Mouse (Mus musculus) embryonic facial prominence, embryonic 11.5 days (tissue): Measurements from ENCODE around the gene Ttc39b. TPM values are rescaled to one million over a fixed set of nuclear protein-coding genes. Genes with fewer than 3 reads are reported as not detected.
"Not testable (repeated sequence)": the region's sequence is repeated elsewhere in the genome, so short reads cannot be mapped to it uniquely, and the experiment has no call there.

Source experiments
- ATAC-seq: fragments of 200-750 bp; cut with Nextera tagmentation; replicated peaks from 2 replicates; pipeline ENCODE4 v1.8.0; 2017; ENCODE audit warnings: low read depth; ENCODE audit not compliant: insufficient number of reproducible peaks, low FRiP score, low TSS enrichment
- DNase-seq: peaks from one replicate; pipeline ENCODE4 v3.0.0-alpha.2; 2015; ENCODE audit warnings: low spot score
- H3K27ac ChIP-seq: fragments of 300-500 bp; sonication (generic); replicated peaks from 2 replicates; pipeline ENCODE4 v1.5.1; 2014; ENCODE audit warnings: mild to moderate bottlenecking, low read depth, low read length, control low read depth
- H3K27me3 ChIP-seq: fragments of 300-500 bp; sonication (generic); 2 replicates; pipeline ENCODE4 v1.6.1; 2014; ENCODE audit warnings: mild to moderate bottlenecking, low read length, moderate library complexity, mixed read lengths; ENCODE audit not compliant: control insufficient read depth, insufficient read depth
- H3K36me3 ChIP-seq: fragments of 300-500 bp; sonication (generic); replicated peaks from 2 replicates; pipeline ENCODE4 v1.6.1; 2014; ENCODE audit warnings: low read depth, mild to moderate bottlenecking, low read length, moderate library complexity, mixed read lengths; ENCODE audit not compliant: control insufficient read depth, insufficient read depth
- H3K4me1 ChIP-seq: fragments of 300-500 bp; sonication (generic); 2 replicates; pipeline ENCODE4 v1.6.1; 2014; ENCODE audit warnings: low read length, mixed read lengths; ENCODE audit not compliant: control insufficient read depth, insufficient read depth
- H3K4me2 ChIP-seq: fragments of 300-500 bp; sonication (generic); 2 replicates; pipeline ENCODE4 v1.6.1; 2014; ENCODE audit warnings: low read depth, mild to moderate bottlenecking, control low read depth, low read length, moderate library complexity
- H3K4me3 ChIP-seq: fragments of 300-500 bp; sonication (generic); 2 replicates; pipeline ENCODE4 v1.5.1; 2014; ENCODE audit warnings: low read depth, low read length, control low read depth
- H3K9ac ChIP-seq: fragments of 300-500 bp; sonication (generic); replicated peaks from 2 replicates; pipeline ENCODE4 v1.6.1; 2014; ENCODE audit warnings: mild to moderate bottlenecking, control low read depth, low read length
- H3K9me3 ChIP-seq: fragments of 300-500 bp; sonication (generic); replicated peaks from 2 replicates; pipeline ENCODE4 v1.6.1; 2016; ENCODE audit warnings: mild to moderate bottlenecking, low read length, inconsistent platforms, mixed read lengths; ENCODE audit not compliant: control insufficient read depth
- WGBS: fragments of 180-500 bp; shearing (Covaris S2); extraction: QIAGEN DNeasy Blood & Tissue Kit; methylation state at CpG from one replicate; pipeline ENCODE4 v1.1.7; 2014; 5-methylcytosine and 5-hydroxymethylcytosine counted together
- polyA plus RNA-seq: library from polyadenylated mRNA; unstranded; fragments of >200 nt; fragmentation: Nextera tagmentation; extraction: Ambion mirVana; gene quantifications from 2 replicates; pipeline ENCODE4 v1.2.1, GENCODE M21; 2014

The Ttc39b gene
- polyA plus RNA-seq, 1 experiment from 2014 or later, result 3.1 TPM

GRCm38 (mm10) chr4:83253679-83254078 lies 70.4 kb downstream of the Ttc39b start:
- H3K4me1 ChIP-seq, result no peaks in the 10 kb centered on the region
- ATAC-seq (no peak), DNase-seq (no peak)
- no peaks in the 10 kb centered on the region for H3K36me3 ChIP-seq
- H3K27ac ChIP-seq, result no peak overlapping the region
- no peaks in the 10 kb centered on the region for H3K27me3 ChIP-seq
- H3K4me2 ChIP-seq, result no peak overlapping the region
- no peaks in the 10 kb centered on the region for H3K9me3 ChIP-seq
- H3K4me3 ChIP-seq, result no peak overlapping the region
- no peak overlapping the region for H3K9ac ChIP-seq
- 92% methylated on average over 6 of the region's 6 CpGs for WGBS

- no peaks in the 10 kb centered on the region for H3K27me3 ChIP-seq
- WGBS, result 90% methylated on average over 10 of the region's 10 CpGs
- no peak overlapping the region for H3K4me2 ChIP-seq
- no peak for DNase-seq
- H3K36me3 ChIP-seq, result no peaks in the 10 kb centered on the region
- no peak overlapping the region for H3K9ac ChIP-seq
- no peaks in the 10 kb centered on the region for H3K4me1 ChIP-seq
- no peaks in the 10 kb centered on the region for H3K9me3 ChIP-seq
- no peak overlapping the region for H3K27ac ChIP-seq
- ATAC-seq, result no peak
- H3K4me3 ChIP-seq, result no peak overlapping the region
These were observed 80.3 kb downstream of the Ttc39b start for GRCm38 (mm10) chr4:83243706-83244105.

GRCm38 (mm10) chr4:83241630-83242029 lies 82.4 kb downstream of the Ttc39b start:
- Histone ChIP-seq H3K9me3 (no peaks in the 10 kb centered on the region), H3K4me2 (no peak overlapping the region), H3K4me1 (no peaks in the 10 kb centered on the region), H3K27ac (no peak overlapping the region), H3K4me3 (no peak overlapping the region), H3K9ac (no peak overlapping the region), H3K27me3 (no peaks in the 10 kb centered on the region), H3K36me3 (no peaks in the 10 kb centered on the region)
- ATAC-seq, result no peak
- WGBS, result 67% methylated on average over 5 of the region's 5 CpGs
- no peak for DNase-seq

DNA sequence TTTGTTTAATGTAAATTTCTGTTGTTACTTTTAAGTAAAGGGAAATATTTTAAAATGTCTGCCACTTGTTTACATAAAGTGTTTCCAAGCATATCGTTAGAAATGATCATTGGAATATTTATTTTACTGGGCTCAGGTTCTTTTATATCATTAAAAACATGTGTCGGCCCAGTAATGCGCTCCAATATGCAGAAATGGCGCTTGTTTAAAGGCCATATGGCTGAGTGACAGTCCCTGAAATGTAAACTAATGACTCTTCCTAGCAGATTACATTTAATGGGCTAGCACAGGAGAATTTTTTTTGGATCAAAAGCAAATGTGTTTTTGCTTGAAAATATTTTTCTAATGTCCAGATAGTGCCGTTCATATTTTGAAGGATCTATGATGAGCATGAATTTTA lies 86.4 kb downstream of the Ttc39b start:
- H3K9me3 ChIP-seq, result no peaks in the 10 kb centered on the region
- H3K27ac ChIP-seq, result no peak overlapping the region
- peaks cover 4% of the 10 kb centered on the region; the same call in 1 of the 2 replicates for H3K4me1 ChIP-seq
- H3K9ac ChIP-seq, result no peak overlapping the region
- no peak overlapping the region for H3K4me2 ChIP-seq
- ATAC-seq, result no peak
- no peaks in the 10 kb centered on the region for H3K27me3 ChIP-seq
- WGBS, result 48% methylated on average over 5 of the region's 5 CpGs
- H3K4me3 ChIP-seq, result no peak overlapping the region
- peak; percentile 55 for DNase-seq
- no peaks in the 10 kb centered on the region for H3K36me3 ChIP-seq

DNA sequence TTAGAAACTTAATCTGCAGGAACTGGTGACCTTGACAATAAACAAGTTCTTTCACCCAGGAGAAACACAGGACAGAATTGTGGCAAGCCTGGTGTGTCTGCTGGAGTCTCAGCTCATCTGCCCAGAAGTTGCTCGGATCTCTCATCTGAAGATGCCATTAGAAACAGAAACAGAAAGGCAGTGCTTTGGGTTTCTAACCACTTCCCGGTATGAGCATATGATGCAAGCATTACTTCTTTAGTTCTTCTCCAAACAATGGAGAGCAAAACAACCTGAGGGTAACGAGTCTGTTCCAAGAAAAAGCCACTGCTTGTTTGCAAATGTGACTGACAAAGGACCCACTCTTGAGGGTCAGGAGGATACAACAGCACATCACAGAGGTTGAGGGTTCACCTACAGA lies 88.8 kb downstream of the Ttc39b start:
- H3K4me3 ChIP-seq, H3K36me3 ChIP-seq, H3K4me1 ChIP-seq, H3K9ac ChIP-seq, ATAC-seq, H3K27ac ChIP-seq, H3K4me2 ChIP-seq, H3K27me3 ChIP-seq, H3K9me3 ChIP-seq, DNase-seq: not testable (repeated sequence)
- WGBS, result 41% methylated on average over 1 of the region's 3 CpGs

DNA sequence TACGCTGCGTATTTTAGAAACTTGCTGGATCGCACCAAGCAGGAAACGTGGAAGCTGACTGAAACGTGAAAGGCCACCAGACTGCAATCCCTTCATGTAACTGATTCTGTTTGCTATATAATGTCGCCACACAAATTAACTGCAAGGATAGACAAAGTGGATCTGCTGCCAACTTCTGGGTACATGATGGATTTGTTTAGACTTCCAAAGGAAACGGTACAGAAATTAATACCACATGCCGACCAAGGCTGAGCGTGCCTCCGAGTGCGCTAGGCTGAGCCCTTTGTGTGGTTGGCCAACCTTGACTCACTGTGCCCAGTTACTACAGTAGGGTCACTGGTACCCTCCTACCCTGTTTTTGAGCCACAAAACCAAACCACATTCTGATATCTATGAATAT lies 89.3 kb downstream of the Ttc39b start:
- H3K4me2 ChIP-seq, result no peak overlapping the region
- ATAC-seq, result no peak
- peak; percentile 80 for DNase-seq

DNA sequence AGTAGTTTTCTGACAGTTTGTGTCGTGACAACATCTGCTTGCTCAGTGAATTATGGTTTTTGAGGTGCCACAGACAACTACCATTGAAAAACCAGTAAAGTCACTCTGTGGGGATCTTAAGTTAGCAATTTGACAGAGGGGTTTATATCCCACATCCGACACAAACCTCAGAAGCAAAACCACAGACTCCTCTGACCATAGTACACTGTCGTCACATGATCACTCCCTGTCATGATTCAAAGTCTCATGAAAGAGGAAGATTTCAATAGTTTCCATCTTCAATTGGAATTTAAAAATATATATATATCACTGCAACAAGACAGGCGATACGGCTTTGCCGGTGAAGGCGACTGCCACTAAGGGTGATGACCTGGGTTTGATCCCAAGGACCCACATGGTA lies 89.9 kb downstream of the Ttc39b start:
- DNase-seq (no peak), ATAC-seq (no peak)
- no peak overlapping the region for H3K4me3 ChIP-seq
- H3K36me3 ChIP-seq, result no peaks in the 10 kb centered on the region
- H3K4me1 ChIP-seq, result peaks cover 4% of the 10 kb centered on the region; the same call in 1 of the 2 replicates
- no peak overlapping the region for H3K27ac ChIP-seq
- no peak overlapping the region for H3K4me2 ChIP-seq
- H3K9me3 ChIP-seq, result no peaks in the 10 kb centered on the region
- H3K27me3 ChIP-seq, result no peaks in the 10 kb centered on the region
- H3K9ac ChIP-seq, result no peak overlapping the region
- WGBS, result 83% methylated on average over 7 of the region's 7 CpGs

More for the DNA sequence above, 89.3 kb downstream of the Ttc39b start:
- Histone ChIP-seq H3K9me3 (no peaks in the 10 kb centered on the region), H3K4me3 (no peak overlapping the region), H3K27me3 (no peaks in the 10 kb centered on the region), H3K27ac (no peak overlapping the region), H3K9ac (no peak overlapping the region), H3K36me3 (no peaks in the 10 kb centered on the region), H3K4me1 (peaks cover 4% of the 10 kb centered on the region; the same call in 1 of the 2 replicates)
- WGBS, result 50% methylated on average over 11 of the region's 11 CpGs

DNA sequence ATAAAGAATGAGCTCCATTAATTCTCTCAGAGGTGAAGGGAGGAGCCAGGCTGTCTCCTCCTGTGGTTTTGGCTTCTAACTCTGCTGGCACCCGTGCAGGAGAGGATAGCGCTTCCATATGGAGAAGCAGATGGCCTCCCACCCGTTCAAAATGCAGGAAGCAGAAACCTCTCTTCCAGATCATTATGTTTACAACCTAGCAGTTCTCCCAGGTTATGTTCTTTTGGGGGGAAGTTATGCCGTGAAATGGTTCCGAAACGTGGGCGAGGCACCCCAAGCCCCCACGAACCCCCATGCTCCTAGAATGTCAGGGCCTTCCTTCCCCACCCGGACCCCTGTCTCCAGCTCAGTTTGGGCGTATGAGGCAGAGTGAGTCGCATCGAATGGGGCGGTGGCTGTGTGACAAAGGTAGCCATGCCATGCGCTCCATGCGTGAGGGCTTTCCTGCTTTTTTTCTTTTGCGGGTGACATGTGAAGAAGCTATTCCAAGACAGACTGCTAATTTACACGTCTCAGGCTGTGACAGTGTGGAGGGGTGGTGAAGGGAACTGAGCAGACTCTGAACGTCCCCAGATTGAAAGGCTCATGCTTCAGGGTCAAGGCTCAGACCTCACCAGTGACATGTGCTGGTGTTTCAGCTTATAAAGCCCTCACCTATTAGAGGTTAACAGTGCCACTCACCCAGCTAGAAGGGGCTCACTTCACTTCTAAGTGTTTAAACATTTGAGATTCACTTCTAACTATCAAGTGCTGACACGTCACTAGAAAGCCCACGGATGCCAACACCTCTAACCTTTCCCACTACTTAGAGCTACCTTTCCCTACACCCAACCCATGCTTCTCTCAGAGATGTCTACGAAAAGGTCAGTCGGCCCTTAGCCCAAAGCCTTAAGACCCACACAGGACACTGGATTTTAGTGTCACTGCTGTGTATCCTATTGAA lies 90.6 kb downstream of the Ttc39b start:
- Histone ChIP-seq H3K4me1 (peaks cover 4% of the 10 kb centered on the region; the same call in 1 of the 2 replicates), H3K4me2 (no peak overlapping the region), H3K27me3 (no peaks in the 10 kb centered on the region), H3K9me3 (no peaks in the 10 kb centered on the region), H3K9ac (no peak overlapping the region), H3K4me3 (no peak overlapping the region), H3K36me3 (no peaks in the 10 kb centered on the region), H3K27ac (no peak overlapping the region)
- 79% methylated on average over 22 of the region's 22 CpGs for WGBS
- DNase-seq (no peak), ATAC-seq (no peak)
